Mouse (Mus musculus): ENCODE measurements around the gene Cgas. TPM values are rescaled to one million over a fixed set of nuclear protein-coding genes. Genes with fewer than 3 reads are reported as not detected.
A peak's percentile ranks its signal among the peaks of the same experiment; 100 is the strongest.
"Not testable (repeated sequence)": the region's sequence is repeated elsewhere in the genome, so short reads cannot be mapped to it uniquely, and the experiment has no call there.

Gene Cgas
- polyA plus RNA-seq, 1 experiment from 2014 or later = 0.98 TPM

- Histone ChIP-seq H3K9ac (peak overlapping the region; percentile 42), H3K27ac (replicated peaks) (peak overlapping the region; percentile 95), H3K4me2 (peak overlapping the region; percentile 92), H3K4me3 (replicated peaks) (peak overlapping the region; percentile 92), H3K4me1 (replicated peaks) (peaks cover 31% of the 10 kb centered on the region), H3K36me3 (replicated peaks) (peaks cover 56% of the 10 kb centered on the region)
- H3K27me3 ChIP-seq; ATAC-seq (ENCODE audit: insufficient read depth); H3K9me3 ChIP-seq (replicated peaks): not testable (repeated sequence)
- 26% methylated on average over 8 of the region's 8 CpGs for WGBS (ENCODE audit: insufficient replicate concordance)
Measured at GRCm38 (mm10) chr9:78479308-78479707, 36.3 kb upstream of the Cgas start.

DNA sequence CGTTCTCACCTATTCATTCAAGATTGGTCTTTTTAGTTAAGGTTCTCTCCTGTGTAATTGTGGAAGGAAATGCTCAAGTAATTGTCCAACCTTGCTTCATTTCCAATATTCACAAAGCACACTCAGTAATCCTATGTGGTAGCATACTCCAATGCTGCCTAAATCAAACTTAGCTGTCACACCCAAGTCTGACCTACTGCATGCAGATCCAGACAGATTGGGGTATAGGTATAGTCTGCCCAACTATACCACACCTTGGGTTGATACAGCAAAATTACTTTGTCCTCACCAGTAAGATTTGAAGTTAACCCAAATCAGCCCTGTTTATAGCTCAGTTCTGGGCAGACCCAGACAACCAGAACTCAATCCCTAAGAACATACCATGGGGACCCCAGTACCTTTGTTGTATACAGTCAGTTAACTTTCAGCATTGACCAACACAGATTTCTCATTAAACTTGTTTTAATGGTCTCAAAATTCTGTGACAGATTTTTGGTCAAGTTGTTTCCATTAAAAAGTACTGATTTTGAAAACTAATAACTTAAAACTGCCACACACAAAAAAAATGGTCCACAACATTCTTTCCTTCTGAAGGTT is 35.1 kb upstream of the Cgas start:
- not testable (repeated sequence) for H3K4me2 ChIP-seq; ATAC-seq (ENCODE audit: insufficient read depth); H3K27ac ChIP-seq (replicated peaks); H3K9me3 ChIP-seq (replicated peaks); H3K9ac ChIP-seq; H3K4me3 ChIP-seq (replicated peaks); H3K27me3 ChIP-seq
- WGBS (ENCODE audit: insufficient replicate concordance) = 57% methylated on average over 1 of the region's 1 CpGs
- Histone ChIP-seq H3K4me1 (replicated peaks) (peaks cover 31% of the 10 kb centered on the region), H3K36me3 (replicated peaks) (peaks cover 68% of the 10 kb centered on the region)

GRCm38 (mm10) chr9:78477021-78477551 is 34.0 kb upstream of the Cgas start:
- Histone ChIP-seq H3K9ac (no peak overlapping the region), H3K36me3 (replicated peaks) (peaks cover 76% of the 10 kb centered on the region), H3K9me3 (replicated peaks) (no peaks in the 10 kb centered on the region), H3K4me2 (no peak overlapping the region), H3K27ac (replicated peaks) (peak overlapping the region; percentile 64), H3K4me3 (replicated peaks) (no peak overlapping the region), H3K4me1 (replicated peaks) (peaks cover 23% of the 10 kb centered on the region), H3K27me3 (no peaks in the 10 kb centered on the region)
- WGBS (ENCODE audit: insufficient replicate concordance) = 3% methylated on average over 5 of the region's 5 CpGs
- no peak for ATAC-seq (ENCODE audit: insufficient read depth)

DNA sequence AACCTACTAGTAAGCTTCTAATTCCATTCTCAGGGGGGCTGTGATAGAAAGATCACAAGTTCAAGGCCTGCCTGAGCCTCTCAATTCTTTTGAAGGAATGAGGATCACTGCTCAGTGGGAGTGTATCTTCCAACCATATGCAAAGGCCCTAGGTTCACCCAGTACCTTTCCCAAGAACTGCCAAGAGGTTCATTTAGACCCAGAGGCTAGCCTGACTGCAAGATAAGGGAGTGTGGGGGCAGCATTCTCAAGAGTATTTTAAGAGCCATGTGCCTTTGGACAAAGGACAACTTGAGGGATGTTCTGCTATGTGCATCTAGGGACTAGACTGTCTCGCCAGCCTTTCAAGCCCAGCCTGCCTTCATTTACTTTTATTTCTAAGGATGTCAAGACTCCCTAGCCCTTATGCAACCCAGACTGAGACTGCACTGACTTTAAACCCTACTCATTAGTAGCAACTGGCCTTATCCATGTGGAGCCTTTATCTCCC is 33.5 kb upstream of the Cgas start:
- Histone ChIP-seq H3K27ac (replicated peaks) (peak overlapping the region; percentile 64), H3K9me3 (replicated peaks) (no peaks in the 10 kb centered on the region), H3K4me1 (replicated peaks) (peaks cover 20% of the 10 kb centered on the region), H3K36me3 (replicated peaks) (peaks cover 81% of the 10 kb centered on the region), H3K4me2 (no peak overlapping the region), H3K27me3 (no peaks in the 10 kb centered on the region), H3K4me3 (replicated peaks) (no peak overlapping the region), H3K9ac (no peak overlapping the region)
- 0 out of 2 replicates have a peak, but pooled peaks have one; percentile 4 for ATAC-seq (ENCODE audit: insufficient read depth)
- WGBS (ENCODE audit: insufficient replicate concordance) = 15% methylated on average over 1 of the region's 1 CpGs

DNA sequence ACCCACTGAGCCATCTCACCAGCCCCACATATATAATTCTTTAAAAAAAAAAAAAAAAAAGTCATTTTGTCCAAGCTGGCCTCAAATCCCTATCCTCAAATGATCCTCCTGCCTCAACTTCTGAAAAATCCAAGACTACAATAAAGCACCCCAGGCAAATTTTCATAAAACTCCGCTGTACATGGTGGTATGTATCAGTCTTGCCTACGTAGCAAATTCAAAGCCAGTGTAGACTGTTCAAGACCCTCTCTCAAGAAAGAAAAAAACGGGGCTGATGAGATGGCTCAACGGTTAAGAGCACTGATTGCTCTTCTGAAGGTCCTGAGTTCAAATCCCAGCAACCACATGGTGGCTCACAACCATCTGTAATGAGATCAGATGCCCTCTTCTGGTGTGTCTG is 32.8 kb upstream of the Cgas start:
- H3K4me2 ChIP-seq = no peak overlapping the region
- peaks cover 20% of the 10 kb centered on the region for H3K4me1 ChIP-seq (replicated peaks)
- no peak for ATAC-seq (ENCODE audit: insufficient read depth)
- H3K27me3 ChIP-seq = no peaks in the 10 kb centered on the region
- H3K36me3 ChIP-seq (replicated peaks) = peaks cover 86% of the 10 kb centered on the region
- no peak overlapping the region for H3K4me3 ChIP-seq (replicated peaks)
- no peak overlapping the region for H3K27ac ChIP-seq (replicated peaks)
- no peak overlapping the region for H3K9ac ChIP-seq
- 64% methylated on average over 4 of the region's 4 CpGs for WGBS (ENCODE audit: insufficient replicate concordance)
- no peaks in the 10 kb centered on the region for H3K9me3 ChIP-seq (replicated peaks)

GRCm38 (mm10) chr9:78475383-78475780 is 32.3 kb upstream of the Cgas start:
- Histone ChIP-seq H3K36me3 (replicated peaks) (peaks cover 86% of the 10 kb centered on the region), H3K27me3 (no peaks in the 10 kb centered on the region), H3K4me3 (replicated peaks) (no peak overlapping the region), H3K9ac (no peak overlapping the region), H3K4me1 (replicated peaks) (peaks cover 20% of the 10 kb centered on the region), H3K27ac (replicated peaks) (0 out of 2 replicates have a peak overlapping the region, but pooled peaks have one; percentile 19), H3K4me2 (no peak overlapping the region), H3K9me3 (replicated peaks) (no peaks in the 10 kb centered on the region)
- ATAC-seq (ENCODE audit: insufficient read depth) = no peak
- 80% methylated on average over 2 of the region's 2 CpGs for WGBS (ENCODE audit: insufficient replicate concordance)

DNA sequence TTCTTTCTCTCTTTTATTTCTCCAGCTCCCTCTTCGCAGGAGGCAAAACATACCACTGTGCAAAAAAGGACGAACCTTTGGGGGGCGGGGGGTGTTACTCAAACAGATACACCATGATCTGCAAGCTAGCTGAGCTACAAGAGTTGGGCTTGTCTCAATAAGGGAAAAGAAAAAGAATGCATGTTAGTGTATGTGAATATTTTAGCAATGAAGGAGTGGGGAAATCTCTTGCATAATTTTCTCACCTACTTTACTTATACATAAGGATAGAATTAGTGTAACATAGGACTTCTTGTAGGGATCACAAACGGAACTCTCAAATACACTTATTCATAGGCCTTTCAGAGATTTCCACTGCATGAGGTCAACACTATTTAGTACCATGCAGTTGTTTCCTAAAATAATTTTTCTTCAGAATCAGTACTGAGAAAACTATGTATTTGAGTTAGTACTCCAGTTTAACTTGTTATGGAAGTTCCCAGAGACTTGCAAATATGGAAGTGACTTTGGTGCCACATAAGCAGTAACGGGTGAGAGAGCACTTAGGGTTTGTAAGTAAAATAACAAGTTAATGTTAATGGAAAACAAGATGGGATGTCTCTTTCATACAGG is 31.8 kb upstream of the Cgas start:
- H3K9me3 ChIP-seq (replicated peaks) = no peaks in the 10 kb centered on the region
- H3K36me3 ChIP-seq (replicated peaks) = peaks cover 87% of the 10 kb centered on the region
- H3K9ac ChIP-seq = no peak overlapping the region
- H3K4me2 ChIP-seq = no peak overlapping the region
- peaks cover 20% of the 10 kb centered on the region for H3K4me1 ChIP-seq (replicated peaks)
- ATAC-seq (ENCODE audit: insufficient read depth) = no peak
- H3K4me3 ChIP-seq (replicated peaks) = no peak overlapping the region
- H3K27ac ChIP-seq (replicated peaks) = 0 out of 2 replicates have a peak overlapping the region, but pooled peaks have one; percentile 24
- H3K27me3 ChIP-seq = no peaks in the 10 kb centered on the region
- 78% methylated on average over 5 of the region's 5 CpGs for WGBS (ENCODE audit: insufficient replicate concordance)

GRCm38 (mm10) chr9:78474270-78474669 is 31.2 kb upstream of the Cgas start:
- WGBS (ENCODE audit: insufficient replicate concordance) = 73% methylated on average over 2 of the region's 2 CpGs
- Histone ChIP-seq H3K9me3 (replicated peaks) (no peaks in the 10 kb centered on the region), H3K9ac (no peak overlapping the region), H3K27me3 (no peaks in the 10 kb centered on the region), H3K36me3 (replicated peaks) (peaks cover 88% of the 10 kb centered on the region), H3K4me2 (no peak overlapping the region), H3K27ac (replicated peaks) (no peak overlapping the region), H3K4me3 (replicated peaks) (no peak overlapping the region), H3K4me1 (replicated peaks) (peaks cover 15% of the 10 kb centered on the region)
- no peak for ATAC-seq (ENCODE audit: insufficient read depth)

DNA sequence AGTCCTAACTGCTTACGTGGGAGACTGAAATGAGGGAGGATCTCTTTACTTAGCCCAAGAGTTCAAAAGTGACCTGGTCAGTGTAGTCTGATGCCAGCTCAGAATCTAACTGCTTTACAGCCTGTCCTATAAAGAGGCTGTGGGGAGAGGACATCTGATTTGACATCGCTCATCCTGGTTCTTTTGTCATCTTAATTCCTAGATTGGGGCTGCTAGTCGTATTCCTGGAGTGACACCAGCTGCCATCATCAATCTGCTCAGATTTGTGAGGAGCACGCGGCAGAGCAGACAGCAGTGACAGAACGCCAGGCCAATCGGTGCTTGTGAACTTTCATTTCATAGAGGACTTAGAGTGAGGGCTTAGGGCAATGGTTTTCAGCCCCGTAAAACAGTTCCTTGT is 30.6 kb upstream of the Cgas start:
- 81% methylated on average over 8 of the region's 8 CpGs for WGBS (ENCODE audit: insufficient replicate concordance)
- H3K9me3 ChIP-seq (replicated peaks) = no peaks in the 10 kb centered on the region
- no peak overlapping the region for H3K4me2 ChIP-seq
- peaks cover 88% of the 10 kb centered on the region for H3K36me3 ChIP-seq (replicated peaks)
- H3K4me1 ChIP-seq (replicated peaks) = peaks cover 10% of the 10 kb centered on the region
- H3K27ac ChIP-seq (replicated peaks) = no peak overlapping the region
- no peak for ATAC-seq (ENCODE audit: insufficient read depth)
- H3K4me3 ChIP-seq (replicated peaks) = no peak overlapping the region
- no peaks in the 10 kb centered on the region for H3K27me3 ChIP-seq
- H3K9ac ChIP-seq = no peak overlapping the region

GRCm38 (mm10) chr9:78465725-78466124 is 22.7 kb upstream of the Cgas start:
- no peaks in the 10 kb centered on the region for H3K9me3 ChIP-seq (replicated peaks)
- no peak for ATAC-seq (ENCODE audit: insufficient read depth)
- no peak overlapping the region for H3K4me3 ChIP-seq (replicated peaks)
- H3K4me2 ChIP-seq = no peak overlapping the region
- H3K4me1 ChIP-seq (replicated peaks) = no peaks in the 10 kb centered on the region
- H3K9ac ChIP-seq = no peak overlapping the region
- H3K27me3 ChIP-seq = no peaks in the 10 kb centered on the region
- peaks cover 95% of the 10 kb centered on the region for H3K36me3 ChIP-seq (replicated peaks)
- WGBS (ENCODE audit: insufficient replicate concordance) = 91% methylated on average over 3 of the region's 3 CpGs
- H3K27ac ChIP-seq (replicated peaks) = no peak overlapping the region

GRCm38 (mm10) chr9:78463337-78463736 is 20.3 kb upstream of the Cgas start:
- H3K9ac ChIP-seq = no peak overlapping the region
- peaks cover 94% of the 10 kb centered on the region for H3K36me3 ChIP-seq (replicated peaks)
- no peaks in the 10 kb centered on the region for H3K27me3 ChIP-seq
- H3K4me1 ChIP-seq (replicated peaks) = no peaks in the 10 kb centered on the region
- ATAC-seq (ENCODE audit: insufficient read depth) = no peak
- no peak overlapping the region for H3K4me3 ChIP-seq (replicated peaks)
- no peak overlapping the region for H3K4me2 ChIP-seq
- H3K27ac ChIP-seq (replicated peaks) = no peak overlapping the region
- H3K9me3 ChIP-seq (replicated peaks) = no peaks in the 10 kb centered on the region
- 76% methylated on average over 4 of the region's 4 CpGs for WGBS (ENCODE audit: insufficient replicate concordance)

Measured in liver, embryonic 15.5 days (tissue).